Mouse (Mus musculus) c-Kit-positive CD71-positive TER-119-positive erythroid progenitor cells, embryonic 14.5 days (primary cell): Measurements from ENCODE around the gene Traf3ip2.

Source experiments
- DNase-seq: peaks from one replicate; pipeline ENCODE4 v3.0.0-alpha.2; 2013; ENCODE audit warnings: low spot score

The Traf3ip2 gene

GRCm38 (mm10) chr10:39600115-39600514 is 12.6 kb upstream of the Traf3ip2 start:
- no peak for DNase-seq

DNA sequence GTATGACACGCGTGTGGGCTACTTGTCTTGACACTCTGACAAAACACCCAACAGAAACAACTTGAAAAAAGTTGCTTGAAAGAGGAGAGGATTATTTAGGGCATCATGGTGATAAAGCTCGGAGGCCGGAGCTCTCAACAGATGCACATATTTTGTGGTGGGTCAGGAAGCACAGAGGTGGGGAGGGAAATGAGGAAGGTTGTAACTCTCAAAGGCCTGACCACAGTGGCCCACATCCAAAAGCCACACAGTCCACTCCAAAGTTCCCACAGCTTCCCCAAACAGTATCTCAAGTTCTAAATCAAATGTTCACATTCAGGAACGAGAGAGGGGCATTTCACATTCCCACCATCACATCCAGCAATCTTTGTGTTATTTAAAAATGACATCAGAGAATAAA is 11.7 kb upstream of the Traf3ip2 start:
- no peak for DNase-seq

DNA sequence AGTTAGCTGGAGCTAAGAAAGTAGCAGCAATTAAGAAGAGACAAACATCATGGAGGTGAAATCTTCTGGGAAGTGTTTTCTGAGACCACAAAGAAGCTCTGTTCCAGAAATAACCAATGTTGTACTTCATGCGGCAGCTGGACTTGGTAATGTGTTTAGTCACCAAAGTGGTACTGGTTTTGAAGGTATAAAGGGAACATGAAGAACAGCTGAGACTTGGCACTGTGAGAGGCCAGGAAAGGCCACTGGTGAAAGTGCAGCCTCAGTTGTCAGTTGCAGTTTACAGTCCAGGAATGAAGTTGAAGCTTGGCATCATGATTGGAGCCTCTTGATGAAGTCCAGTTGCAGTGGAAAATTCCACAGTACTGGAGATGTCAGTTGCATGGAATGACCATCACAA is 6.3 kb upstream of the Traf3ip2 start:
- DNase-seq = no peak

GRCm38 (mm10) chr10:39611234-39611633 is 1.5 kb upstream of the Traf3ip2 start:
- no peak for DNase-seq

GRCm38 (mm10) chr10:39612131-39612530 is 603 bp upstream of the Traf3ip2 start:
- no peak for DNase-seq

- DNase-seq = peak; percentile 3
These were observed 476 bp downstream of the Traf3ip2 start for GRCm38 (mm10) chr10:39612989-39613831.

DNA sequence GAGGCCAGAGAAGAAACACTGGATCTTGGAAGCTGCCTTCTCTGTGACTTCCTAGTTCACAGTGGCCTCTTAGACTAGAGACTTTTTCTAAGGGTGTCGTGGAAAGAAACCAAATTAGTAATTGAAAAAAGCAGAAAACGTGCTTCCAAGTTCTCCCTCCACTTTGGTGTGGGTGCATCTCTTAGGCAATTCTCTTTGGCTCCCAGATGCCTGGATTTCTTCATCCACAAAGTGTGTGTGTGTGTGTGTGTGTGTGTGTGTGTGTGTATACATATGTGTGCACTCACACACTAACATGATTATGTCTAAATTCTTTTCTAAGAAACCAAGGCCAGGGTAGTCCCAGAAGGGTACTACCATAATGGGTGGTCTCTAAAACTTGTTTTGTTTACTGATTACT is 1.2 kb downstream of the Traf3ip2 start:
- DNase-seq = no peak

- no peak for DNase-seq
These were observed 1.9 kb downstream of the Traf3ip2 start for GRCm38 (mm10) chr10:39614676-39615075.

DNA sequence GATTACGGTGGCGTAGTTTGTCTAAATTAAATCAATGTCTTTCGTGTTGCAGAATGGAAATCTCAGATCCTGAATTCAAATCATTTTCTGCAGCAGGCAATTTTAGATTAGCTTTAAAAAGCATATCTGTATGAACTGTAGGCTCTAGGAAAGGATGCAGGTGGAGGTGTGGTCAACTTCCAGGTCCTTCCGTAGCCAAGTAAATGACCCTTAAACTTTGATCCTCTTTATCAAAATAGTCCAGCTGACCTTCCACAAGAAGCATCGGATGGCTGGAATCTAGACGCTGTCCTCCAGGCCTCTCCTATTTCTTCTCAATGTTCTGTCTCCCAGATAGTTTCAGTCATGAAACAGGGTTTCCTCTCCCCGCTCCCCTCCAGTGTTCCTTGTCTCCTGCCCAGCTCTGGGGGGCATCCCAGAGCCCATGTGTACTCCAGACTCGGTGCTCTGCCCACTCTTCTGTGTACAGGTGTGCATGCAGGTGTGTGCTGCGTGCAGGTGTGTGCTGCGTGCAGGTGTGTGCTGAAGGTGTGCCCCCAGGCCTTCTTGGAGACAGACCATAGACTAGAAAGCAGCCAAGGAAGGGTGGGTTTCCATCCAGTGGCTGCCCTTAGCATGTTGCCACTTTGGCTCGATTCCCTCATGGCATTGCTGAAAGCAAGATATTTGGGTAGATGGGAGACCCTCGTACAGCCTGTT is 2.9 kb downstream of the Traf3ip2 start:
- no peak for DNase-seq

DNA sequence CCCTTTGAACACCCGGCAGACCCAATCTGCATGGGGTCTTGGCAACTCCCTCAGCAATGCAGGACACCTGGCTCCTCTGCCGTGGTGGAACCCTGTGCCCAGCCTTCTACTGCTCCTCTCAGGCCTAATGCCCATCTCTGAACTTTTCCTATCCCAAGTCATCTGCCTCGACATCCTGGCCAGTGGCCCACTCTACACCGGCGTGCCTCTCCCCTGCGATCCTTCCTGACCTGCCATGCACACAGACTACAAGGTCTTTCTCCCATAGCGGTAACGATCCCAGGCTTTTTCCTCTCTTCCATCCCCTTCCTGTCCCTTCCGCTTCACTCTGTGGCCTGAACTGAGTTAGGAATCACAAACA is 3.5 kb downstream of the Traf3ip2 start:
- no peak for DNase-seq

DNA sequence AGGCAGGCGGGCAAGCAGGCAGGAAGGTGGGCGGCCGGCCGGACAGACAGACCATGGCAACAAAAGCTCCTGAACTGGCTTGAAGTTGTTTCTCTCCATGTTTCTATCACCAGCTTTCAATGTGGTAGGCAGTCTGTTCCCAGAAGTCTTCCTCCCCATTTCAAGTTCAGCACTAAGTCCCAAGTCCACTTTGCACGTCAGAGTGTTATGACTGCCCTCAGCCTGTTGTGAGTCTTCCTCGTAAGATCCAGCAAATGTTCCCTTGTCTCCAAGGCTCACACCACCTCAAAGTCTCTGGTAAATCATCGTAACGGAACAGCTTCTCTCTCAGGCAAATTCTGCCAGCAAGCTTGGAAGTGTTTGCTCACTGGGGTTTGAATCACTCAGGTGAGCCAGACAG is 3.9 kb downstream of the Traf3ip2 start:
- no peak for DNase-seq

DNA sequence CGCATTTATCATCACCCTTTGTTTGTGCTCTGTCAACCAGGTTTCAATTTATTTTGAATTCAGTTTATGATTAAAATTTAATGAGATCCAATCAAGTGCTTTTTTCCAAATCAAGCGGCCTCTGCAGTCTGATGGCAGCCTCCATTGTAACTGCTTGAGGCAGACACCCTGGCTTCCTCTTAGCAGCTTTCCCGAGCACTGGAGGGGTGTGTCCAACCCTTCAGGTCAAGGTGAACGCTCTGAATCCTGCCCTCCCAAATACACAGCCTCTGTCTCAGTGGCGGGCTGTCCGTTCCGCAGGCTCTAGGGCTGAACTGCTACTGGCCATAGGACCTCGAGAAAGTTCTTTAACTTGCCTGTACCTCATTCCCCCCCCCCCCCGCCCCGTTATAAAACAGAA is 5.7 kb downstream of the Traf3ip2 start:
- no peak for DNase-seq

GRCm38 (mm10) chr10:39620626-39621025 is 7.9 kb downstream of the Traf3ip2 start:
- DNase-seq = no peak

DNA sequence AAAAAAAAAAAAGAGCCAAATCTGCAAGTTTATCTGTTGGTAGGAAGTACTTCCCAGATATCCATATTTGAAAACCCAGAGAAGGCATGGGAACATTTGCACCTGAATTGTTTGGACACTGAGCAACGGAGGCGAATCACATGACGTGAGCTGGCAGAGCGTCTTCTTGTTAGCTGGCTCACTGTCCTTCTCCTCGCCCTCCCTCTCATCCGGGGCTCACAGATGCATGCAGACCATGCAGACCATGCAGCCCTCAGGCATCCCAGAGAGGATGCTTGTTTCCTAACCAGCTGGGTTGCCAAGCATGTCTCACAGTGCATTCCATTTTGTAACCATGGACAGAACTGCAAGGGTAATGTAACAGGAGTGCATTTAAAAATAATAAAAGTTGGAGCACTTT is 11.1 kb downstream of the Traf3ip2 start:
- no peak for DNase-seq

DNA sequence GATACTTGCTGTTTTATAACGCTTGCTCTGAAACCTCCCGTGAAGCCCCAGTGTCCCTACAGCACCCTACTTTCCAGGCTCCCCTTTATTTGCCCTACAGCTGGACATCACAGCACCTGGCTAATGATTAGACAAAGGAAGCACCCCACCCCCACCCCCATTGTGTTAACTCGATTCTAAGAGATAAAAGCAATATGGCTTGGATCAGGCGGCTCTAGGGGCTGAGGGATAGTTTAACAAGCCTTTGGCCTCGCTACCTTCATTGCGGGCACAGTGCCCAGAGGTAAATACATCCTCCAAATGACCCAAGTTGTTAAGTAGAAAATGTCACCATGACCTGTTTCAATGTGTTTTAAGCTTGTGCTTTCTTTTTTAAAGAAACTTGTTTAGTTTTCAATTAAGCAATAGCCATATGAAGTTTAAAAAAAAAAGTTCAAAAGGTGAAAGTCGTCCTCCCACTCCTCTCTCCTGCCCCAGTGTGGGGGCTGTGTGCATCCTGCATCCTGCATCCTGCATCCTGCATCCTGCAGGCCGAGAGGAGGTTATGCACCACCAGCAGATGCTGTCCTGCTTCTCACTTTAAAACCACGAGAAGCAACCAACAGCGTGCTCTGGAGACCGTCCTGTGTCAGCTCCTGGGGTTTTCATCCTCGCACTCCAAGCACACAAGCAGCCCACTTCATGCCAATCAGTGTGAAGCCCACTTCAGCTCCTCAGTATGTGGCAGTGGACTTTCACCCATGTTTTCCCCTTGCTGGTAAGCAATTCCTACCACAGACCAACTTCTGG is 12.3 kb downstream of the Traf3ip2 start:
- DNase-seq = no peak

DNA sequence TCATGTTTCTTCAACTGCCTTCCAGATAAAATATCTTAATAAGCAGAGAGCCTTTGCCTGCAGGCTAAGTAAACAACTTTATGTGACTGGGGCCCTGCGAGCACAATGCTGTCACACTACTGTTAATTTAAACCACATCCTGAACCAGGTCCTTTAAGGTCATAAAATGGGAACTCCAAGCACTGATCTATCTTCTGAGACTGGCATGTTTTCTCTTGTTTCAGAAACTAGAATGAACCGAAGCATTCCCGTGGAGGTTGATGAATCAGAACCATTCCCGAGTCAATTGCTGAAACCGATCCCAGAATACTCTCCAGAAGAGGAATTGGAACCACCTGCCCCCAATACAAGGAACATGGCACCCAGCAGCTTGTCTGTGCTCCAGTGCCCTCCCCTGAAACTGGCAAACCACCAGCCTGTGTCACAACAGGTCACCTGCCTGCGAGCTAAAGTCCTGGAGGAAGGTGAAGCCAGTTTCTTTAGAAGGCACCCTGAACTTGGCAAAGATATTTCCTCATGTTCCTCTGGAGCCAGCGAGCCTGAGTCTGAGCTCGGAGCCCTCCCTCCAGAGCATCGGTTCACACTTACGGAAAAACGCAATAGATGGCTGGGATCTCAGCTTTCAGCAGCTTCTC is 13.0 kb downstream of the Traf3ip2 start:
- no peak for DNase-seq

- DNase-seq = no peak
These were observed 13.6 kb downstream of the Traf3ip2 start for GRCm38 (mm10) chr10:39626376-39626775.

DNA sequence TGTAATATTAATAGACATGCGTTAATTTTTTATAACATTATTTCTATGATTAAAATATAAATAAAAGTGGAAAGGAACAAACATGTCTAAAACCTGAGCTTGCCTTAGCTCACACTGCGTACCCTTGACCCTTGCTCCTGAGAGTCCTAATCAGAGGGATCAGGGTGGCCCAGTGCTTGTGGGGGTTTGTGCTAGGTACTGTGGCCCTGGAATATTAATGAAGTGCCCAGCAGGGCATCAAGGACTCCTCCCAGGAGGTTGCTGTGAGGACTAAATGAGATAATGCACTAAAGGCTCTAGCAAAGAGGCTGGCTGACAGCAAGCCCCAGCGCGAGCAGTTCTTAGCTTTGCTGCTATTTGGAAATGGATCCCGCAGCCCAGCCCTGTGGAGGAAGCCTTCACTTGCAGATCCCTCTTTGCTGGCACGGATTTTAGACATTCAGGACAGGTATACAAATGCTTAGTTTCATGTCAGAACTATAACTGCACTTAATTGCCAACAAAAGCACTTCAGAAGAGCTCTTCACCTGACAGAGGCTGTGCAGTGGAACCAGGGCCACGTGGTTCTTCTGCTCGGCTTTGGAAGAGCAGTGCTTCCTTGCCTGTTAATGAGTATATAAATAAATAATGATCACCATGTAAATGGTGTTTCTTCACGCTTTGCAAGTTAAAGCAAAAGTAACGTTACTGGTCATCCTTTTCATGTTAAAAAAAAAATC is 16.2 kb downstream of the Traf3ip2 start:
- no peak for DNase-seq

GRCm38 (mm10) chr10:39629746-39630552 is 17.2 kb downstream of the Traf3ip2 start:
- DNase-seq = no peak

- no peak for DNase-seq
These were observed 18.1 kb downstream of the Traf3ip2 start for GRCm38 (mm10) chr10:39630811-39631210.

- no peak for DNase-seq
These were observed 18.9 kb downstream of the Traf3ip2 start for GRCm38 (mm10) chr10:39631627-39632026.
